Mouse (Mus musculus) limb, embryonic 15.5 days (tissue): ENCODE data around the gene Anapc16. TPM values are rescaled to one million over a fixed set of nuclear protein-coding genes. Genes with fewer than 3 reads are reported as not detected.

Experiments
- ATAC-seq: fragments of 200-750 bp; cut with Nextera tagmentation; 2 replicates; pipeline ENCODE4 v1.8.0; 2017; ENCODE audit warnings: low read depth, moderate TSS enrichment; ENCODE audit not compliant: insufficient number of reproducible peaks, low FRiP score, low TSS enrichment
- H3K27ac ChIP-seq: fragments of 300-500 bp; sonication (generic); 2 replicates; pipeline ENCODE4 v1.5.1; 2015; ENCODE audit warnings: moderate library complexity, mild to moderate bottlenecking, inconsistent platforms
- H3K27me3 ChIP-seq: fragments of 300-500 bp; sonication (generic); 2 replicates; pipeline ENCODE4 v1.6.1; 2015; ENCODE audit warnings: inconsistent platforms
- H3K36me3 ChIP-seq: fragments of 300-500 bp; sonication (generic); 2 replicates; pipeline ENCODE4 v1.6.1; 2015; ENCODE audit warnings: inconsistent platforms
- H3K4me1 ChIP-seq: fragments of 300-500 bp; sonication (generic); 2 replicates; pipeline ENCODE4 v1.6.1; 2015; ENCODE audit warnings: inconsistent platforms
- H3K4me2 ChIP-seq: fragments of 300-500 bp; sonication (generic); 2 replicates; pipeline ENCODE4 v1.6.1; 2015; ENCODE audit warnings: mild to moderate bottlenecking, inconsistent platforms
- H3K4me3 ChIP-seq: fragments of 300-500 bp; sonication (generic); 2 replicates; pipeline ENCODE4 v1.5.1; 2015; ENCODE audit warnings: mild to moderate bottlenecking, inconsistent platforms
- H3K9ac ChIP-seq: fragments of 300-500 bp; sonication (generic); 2 replicates; pipeline ENCODE4 v1.6.1; 2015; ENCODE audit warnings: inconsistent platforms
- H3K9me3 ChIP-seq: fragments of 300-500 bp; sonication (generic); 2 replicates; pipeline ENCODE4 v1.6.1; 2016; ENCODE audit warnings: inconsistent platforms
- WGBS: fragments of 180-500 bp; shearing (Covaris S2); methylation state at CpG from one replicate; pipeline ENCODE4 v1.1.7; 2015; 5-methylcytosine and 5-hydroxymethylcytosine counted together
- polyA plus RNA-seq: library from polyadenylated mRNA; unstranded; fragments of >200 nt; fragmentation: Nextera tagmentation; extraction: Ambion mirVana; gene quantifications from 2 replicates; pipeline ENCODE4 v1.2.1, GENCODE M21; 2015

Anapc16 gene
- polyA plus RNA-seq, 1 experiment from 2014 or later = 110 TPM

DNA sequence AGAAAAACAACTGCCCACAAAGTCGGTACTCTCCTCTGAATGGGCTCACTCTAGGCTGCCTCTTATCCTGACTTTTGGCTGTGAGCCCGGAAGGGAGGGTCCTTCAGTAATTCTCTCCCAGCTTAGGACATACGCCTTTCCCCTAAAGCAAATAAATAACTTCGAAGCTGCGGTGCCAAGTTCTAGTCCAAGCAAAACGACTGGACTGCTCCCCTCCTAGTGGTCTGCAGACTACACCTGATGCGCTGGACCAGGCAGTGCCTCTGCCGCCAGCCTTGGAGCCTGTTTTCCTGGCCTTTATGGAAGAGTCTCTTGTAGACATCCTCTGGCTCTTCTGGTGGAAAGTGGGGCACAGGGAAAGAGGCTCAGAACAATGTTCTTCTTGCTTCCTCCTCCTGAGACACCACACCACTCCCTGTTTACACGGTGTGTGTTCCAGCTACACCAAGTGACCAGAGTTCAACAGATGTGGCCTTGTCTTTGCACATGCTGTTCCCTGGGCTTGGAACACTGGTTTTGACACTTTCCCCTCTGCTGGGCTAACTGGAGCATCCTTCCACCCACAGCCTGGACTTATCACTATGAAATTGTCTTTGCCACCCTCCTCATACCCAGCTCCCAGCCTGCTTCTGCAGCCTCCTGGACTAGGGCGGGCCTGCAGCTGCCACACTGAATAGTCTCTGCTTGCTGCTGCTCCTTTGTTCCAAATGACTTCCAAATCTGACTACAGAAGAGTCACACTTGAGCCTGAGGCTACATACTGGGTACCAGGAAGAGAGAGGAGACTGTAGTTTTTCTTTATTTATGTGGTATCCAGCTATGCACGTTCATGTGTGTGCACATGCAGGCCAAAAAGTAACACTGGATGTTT lies 23.8 kb downstream of the Anapc16 start:
- H3K36me3 ChIP-seq = peaks cover 3% of the 10 kb centered on the region; the same call in 1 of the 2 replicates
- H3K4me1 ChIP-seq = peaks cover 50% of the 10 kb centered on the region
- WGBS = 23% methylated on average over 11 of the region's 11 CpGs
- H3K4me3 ChIP-seq = no peak overlapping the region
- peak overlapping the region; percentile 81 for H3K27ac ChIP-seq
- H3K4me2 ChIP-seq = no peak overlapping the region
- H3K27me3 ChIP-seq = no peaks in the 10 kb centered on the region
- no peak for ATAC-seq
- H3K9me3 ChIP-seq = no peaks in the 10 kb centered on the region
- no peak overlapping the region for H3K9ac ChIP-seq

DNA sequence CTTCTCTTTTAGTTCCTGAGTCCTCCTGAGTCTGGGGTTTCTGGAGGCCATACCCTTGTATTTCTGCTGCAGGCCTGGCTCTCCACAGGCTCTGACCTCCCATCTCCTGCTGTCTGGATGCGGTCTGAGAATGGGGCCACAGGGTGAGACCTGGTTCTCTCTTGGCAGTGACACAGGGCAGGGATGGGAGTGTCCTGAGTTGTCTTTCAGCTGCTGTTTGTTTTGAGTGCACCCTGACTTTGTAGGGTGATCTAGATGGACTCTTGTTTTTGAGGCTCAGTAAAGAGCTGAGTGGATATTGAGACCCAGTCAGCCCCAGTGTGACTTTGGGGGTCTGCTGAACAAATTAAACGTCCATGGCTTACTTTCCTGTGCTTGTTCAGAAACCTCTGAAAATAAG lies 24.5 kb downstream of the Anapc16 start:
- H3K9ac ChIP-seq = no peak overlapping the region
- H3K4me1 ChIP-seq = peaks cover 58% of the 10 kb centered on the region
- 59% methylated on average over 2 of the region's 2 CpGs for WGBS

DNA sequence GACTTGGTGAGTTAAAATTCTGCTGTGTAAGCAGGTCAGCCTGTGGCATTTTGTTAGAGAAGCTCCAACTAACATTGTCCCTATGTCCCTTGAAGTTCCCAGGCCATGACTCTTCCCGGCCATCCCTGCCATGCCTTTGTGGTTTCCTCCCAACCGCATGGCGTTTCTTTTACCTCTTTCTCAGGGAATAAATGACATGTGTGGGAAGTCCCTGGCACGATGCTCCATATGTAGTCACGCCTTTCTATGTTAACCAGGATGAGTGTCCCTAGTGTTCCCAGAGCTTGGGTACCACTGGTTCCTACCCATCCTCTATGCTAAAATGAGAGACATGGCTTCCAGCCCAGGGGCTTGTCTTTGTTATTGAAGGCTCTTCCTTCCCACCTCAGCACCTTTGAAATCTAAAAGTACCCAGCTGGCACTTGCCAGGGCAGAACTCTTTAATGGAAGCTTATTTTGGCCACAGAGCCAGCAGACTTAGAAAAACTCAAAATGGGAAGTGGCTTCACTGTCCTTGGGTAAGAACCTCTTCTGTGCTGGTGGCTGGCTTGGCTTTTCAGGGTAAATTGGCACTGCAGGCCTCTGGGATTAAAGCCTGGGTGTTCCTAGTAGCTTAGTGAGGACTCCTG lies 25.1 kb downstream of the Anapc16 start:
- no peak overlapping the region for H3K4me3 ChIP-seq
- H3K36me3 ChIP-seq = no peaks in the 10 kb centered on the region
- no peak overlapping the region for H3K9ac ChIP-seq

More for the DNA sequence above, 24.5 kb downstream of the Anapc16 start:
- Histone ChIP-seq H3K4me3 (no peak overlapping the region), H3K27me3 (no peaks in the 10 kb centered on the region), H3K36me3 (peaks cover 1% of the 10 kb centered on the region; the same call in 1 of the 2 replicates), H3K27ac (peak overlapping the region; percentile 81), H3K4me2 (no peak overlapping the region), H3K9me3 (no peaks in the 10 kb centered on the region)
- no peak for ATAC-seq

DNA sequence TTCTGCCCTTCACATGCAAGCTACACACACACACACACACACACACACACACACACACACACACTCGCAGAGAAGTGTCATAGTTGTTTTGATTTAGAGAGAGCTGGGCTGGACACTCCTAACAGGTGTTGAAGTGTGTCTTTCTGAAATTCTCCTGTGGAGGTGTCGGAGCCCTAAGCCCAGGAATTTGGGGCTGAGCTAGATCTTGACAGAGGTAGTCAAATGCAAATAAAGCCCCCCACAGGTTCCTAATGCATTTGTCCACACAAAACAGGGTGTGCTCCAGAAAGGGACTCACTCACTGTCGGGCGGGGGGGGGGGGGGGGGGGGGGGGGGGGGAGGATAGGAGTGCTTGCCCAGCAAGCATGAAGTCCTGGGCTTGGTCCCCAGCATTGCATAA lies 25.8 kb downstream of the Anapc16 start:
- H3K4me2 ChIP-seq = no peak overlapping the region
- no peaks in the 10 kb centered on the region for H3K9me3 ChIP-seq
- H3K27ac ChIP-seq = no peak overlapping the region
- H3K9ac ChIP-seq = no peak overlapping the region
- H3K4me3 ChIP-seq = no peak overlapping the region
- no peak for ATAC-seq
- 64% methylated on average over 2 of the region's 4 CpGs for WGBS
- no peaks in the 10 kb centered on the region for H3K36me3 ChIP-seq
- H3K4me1 ChIP-seq = peaks cover 64% of the 10 kb centered on the region
- no peaks in the 10 kb centered on the region for H3K27me3 ChIP-seq

More for the DNA sequence above, 25.1 kb downstream of the Anapc16 start:
- H3K27ac ChIP-seq = peak overlapping the region; percentile 81
- WGBS = 83% methylated on average over 5 of the region's 5 CpGs
- H3K9me3 ChIP-seq = no peaks in the 10 kb centered on the region
- no peak for ATAC-seq
- H3K4me2 ChIP-seq = no peak overlapping the region
- H3K27me3 ChIP-seq = no peaks in the 10 kb centered on the region
- H3K4me1 ChIP-seq = peaks cover 63% of the 10 kb centered on the region

DNA sequence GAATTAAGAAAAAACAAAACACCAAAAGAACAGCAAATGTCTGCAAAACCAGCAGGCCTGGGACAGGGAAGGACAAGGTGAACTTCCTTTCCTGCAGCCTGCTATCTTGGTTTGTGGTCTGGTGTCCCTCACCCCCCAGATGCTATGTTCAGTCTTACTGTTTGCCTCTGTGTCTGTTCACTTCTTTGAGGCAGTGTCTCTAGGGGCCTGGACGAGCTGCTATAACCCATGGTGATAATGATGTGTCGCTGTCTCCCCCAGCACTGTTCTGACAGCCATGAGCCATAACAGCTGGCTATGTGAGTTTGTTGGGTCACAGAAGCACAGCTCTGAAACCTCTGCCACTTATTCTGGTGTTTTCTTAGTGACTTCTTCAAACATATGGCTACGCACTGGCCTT lies 28.1 kb downstream of the Anapc16 start:
- no peaks in the 10 kb centered on the region for H3K36me3 ChIP-seq
- no peak overlapping the region for H3K9ac ChIP-seq
- H3K4me2 ChIP-seq = no peak overlapping the region
- peak overlapping the region; percentile 87 for H3K27ac ChIP-seq
- H3K9me3 ChIP-seq = no peaks in the 10 kb centered on the region
- ATAC-seq = no peak
- no peaks in the 10 kb centered on the region for H3K27me3 ChIP-seq
- 45% methylated on average over 3 of the region's 3 CpGs for WGBS
- H3K4me3 ChIP-seq = no peak overlapping the region
- H3K4me1 ChIP-seq = peaks cover 67% of the 10 kb centered on the region

DNA sequence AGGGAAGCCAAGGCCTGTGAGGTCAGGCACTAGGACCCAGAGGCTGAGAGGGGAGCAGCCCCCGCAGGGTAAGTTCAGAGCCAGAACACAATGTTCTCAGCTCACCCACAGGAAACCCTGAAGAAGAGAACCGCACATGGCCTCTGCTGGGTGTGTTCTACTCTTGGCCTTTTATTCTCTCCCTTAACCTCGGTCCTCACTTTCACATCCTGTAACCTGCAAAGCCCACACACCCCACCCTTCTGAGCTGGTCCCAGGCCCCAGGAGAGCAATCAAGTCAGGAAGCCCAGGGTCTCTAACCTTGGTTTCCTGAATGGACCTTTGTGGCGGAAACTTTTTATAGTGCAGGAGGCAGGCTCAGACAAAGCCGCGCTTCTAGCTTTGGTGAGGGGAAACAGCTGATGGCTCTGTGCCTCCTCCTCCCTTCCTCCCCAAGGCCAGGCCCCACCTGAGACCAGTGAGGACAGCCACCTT lies 28.7 kb downstream of the Anapc16 start:
- no peak overlapping the region for H3K4me3 ChIP-seq
- peaks cover 65% of the 10 kb centered on the region for H3K4me1 ChIP-seq

DNA sequence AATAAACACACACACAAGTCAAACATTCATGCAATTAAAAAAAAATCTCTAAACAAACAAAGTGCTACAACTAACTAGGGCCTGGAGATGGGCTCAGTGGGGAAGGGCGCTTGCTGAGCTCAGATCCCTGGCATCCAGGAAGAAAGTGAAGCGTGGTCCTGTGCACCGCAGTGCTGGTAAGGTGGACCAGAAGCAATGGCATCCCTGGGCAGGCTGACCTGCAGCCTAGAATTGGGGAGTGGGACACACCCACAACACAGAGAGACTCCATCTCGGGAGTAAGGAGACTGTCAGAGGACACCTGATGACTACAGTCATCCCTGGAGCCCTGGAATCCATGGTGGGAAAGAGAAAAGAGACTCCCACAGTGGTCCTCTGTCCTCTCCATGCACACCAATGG lies 29.5 kb downstream of the Anapc16 start:
- peaks cover 57% of the 10 kb centered on the region for H3K4me1 ChIP-seq
- H3K9ac ChIP-seq = no peak overlapping the region
- H3K36me3 ChIP-seq = no peaks in the 10 kb centered on the region
- H3K4me3 ChIP-seq = no peak overlapping the region
- no peak overlapping the region for H3K27ac ChIP-seq
- H3K4me2 ChIP-seq = no peak overlapping the region
- no peak for ATAC-seq
- no peaks in the 10 kb centered on the region for H3K9me3 ChIP-seq
- WGBS = 81% methylated on average over 4 of the region's 4 CpGs
- H3K27me3 ChIP-seq = no peaks in the 10 kb centered on the region

More for the DNA sequence above, 28.7 kb downstream of the Anapc16 start:
- Histone ChIP-seq H3K36me3 (no peaks in the 10 kb centered on the region), H3K9ac (no peak overlapping the region), H3K27ac (peak overlapping the region; percentile 87), H3K27me3 (no peaks in the 10 kb centered on the region), H3K4me2 (no peak overlapping the region; the same call in 1 of the 2 replicates), H3K9me3 (no peaks in the 10 kb centered on the region)
- 5% methylated on average over 6 of the region's 6 CpGs for WGBS
- ATAC-seq = peak; percentile 35; the same call in 1 of the 2 replicates

DNA sequence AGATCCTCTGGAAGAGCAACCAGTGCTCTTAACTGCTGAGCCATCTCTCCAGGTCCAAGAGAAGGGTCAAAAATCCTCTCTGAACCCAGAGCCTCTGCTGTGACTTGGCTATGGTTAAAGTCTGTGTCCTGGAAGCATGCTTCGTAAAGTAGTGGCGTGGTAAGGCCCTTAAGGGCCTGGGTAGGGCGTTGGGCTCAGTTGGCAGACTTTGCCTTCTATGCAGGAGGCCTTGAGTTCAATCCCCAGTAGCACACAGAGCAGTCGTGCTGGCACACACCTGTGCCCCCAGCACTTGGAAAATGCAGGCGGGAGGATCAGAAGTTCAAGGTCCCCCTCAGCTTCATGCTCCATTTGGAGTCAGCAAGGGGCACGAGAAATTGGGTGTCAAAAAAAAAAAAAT lies 29.9 kb downstream of the Anapc16 start:
- WGBS = 73% methylated on average over 6 of the region's 6 CpGs
- no peak overlapping the region for H3K4me3 ChIP-seq
- peaks cover 53% of the 10 kb centered on the region for H3K4me1 ChIP-seq
- no peaks in the 10 kb centered on the region for H3K36me3 ChIP-seq
- no peak overlapping the region for H3K9ac ChIP-seq
- no peak overlapping the region for H3K4me2 ChIP-seq
- no peaks in the 10 kb centered on the region for H3K9me3 ChIP-seq
- no peaks in the 10 kb centered on the region for H3K27me3 ChIP-seq
- H3K27ac ChIP-seq = no peak overlapping the region
- ATAC-seq = no peak

DNA sequence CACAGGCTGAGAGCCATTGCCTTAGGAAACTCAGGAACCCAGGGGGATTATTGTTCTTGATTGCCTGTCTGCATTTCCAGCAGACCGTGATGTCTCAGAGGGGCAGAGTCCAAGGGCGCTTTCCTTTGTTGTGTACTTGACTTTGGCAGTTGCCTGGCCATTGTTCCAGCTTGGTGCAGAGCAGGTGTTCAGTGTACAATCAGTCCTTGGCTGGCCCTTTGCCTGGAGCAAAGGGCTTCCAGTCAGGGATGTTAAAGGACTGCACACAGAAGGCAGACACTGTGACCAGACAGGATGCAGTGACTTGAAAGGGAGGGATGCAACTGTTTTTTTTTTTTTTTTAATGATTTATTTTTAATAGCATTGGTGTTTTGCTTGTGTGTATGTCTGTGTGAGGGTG lies 30.4 kb downstream of the Anapc16 start:
- no peak overlapping the region for H3K27ac ChIP-seq
- no peak for ATAC-seq
- no peak overlapping the region for H3K9ac ChIP-seq
- no peak overlapping the region for H3K4me3 ChIP-seq
- no peaks in the 10 kb centered on the region for H3K9me3 ChIP-seq
- 86% methylated on average over 2 of the region's 2 CpGs for WGBS
- H3K36me3 ChIP-seq = no peaks in the 10 kb centered on the region
- H3K4me2 ChIP-seq = no peak overlapping the region
- no peaks in the 10 kb centered on the region for H3K27me3 ChIP-seq
- peaks cover 53% of the 10 kb centered on the region for H3K4me1 ChIP-seq

DNA sequence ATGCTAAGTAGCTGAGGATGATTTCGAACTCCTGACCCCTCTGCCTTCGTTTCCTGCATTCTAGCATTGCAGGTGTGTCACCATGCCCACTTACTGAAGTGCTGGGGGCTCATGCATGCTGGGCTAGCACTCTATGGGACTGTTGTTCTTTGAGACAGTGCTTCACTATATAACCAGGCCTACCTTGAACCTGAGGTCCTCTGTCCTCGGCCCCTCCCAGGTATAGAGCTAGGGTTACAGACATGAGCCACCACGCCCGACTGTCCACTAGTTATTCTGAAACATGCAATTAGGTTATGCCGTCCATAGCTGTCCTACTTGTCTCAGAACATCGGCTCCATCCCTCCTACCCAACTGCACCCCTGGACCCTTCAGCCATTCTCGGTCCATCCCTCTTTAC lies 31.1 kb downstream of the Anapc16 start:
- no peak overlapping the region for H3K27ac ChIP-seq
- no peak for ATAC-seq

DNA sequence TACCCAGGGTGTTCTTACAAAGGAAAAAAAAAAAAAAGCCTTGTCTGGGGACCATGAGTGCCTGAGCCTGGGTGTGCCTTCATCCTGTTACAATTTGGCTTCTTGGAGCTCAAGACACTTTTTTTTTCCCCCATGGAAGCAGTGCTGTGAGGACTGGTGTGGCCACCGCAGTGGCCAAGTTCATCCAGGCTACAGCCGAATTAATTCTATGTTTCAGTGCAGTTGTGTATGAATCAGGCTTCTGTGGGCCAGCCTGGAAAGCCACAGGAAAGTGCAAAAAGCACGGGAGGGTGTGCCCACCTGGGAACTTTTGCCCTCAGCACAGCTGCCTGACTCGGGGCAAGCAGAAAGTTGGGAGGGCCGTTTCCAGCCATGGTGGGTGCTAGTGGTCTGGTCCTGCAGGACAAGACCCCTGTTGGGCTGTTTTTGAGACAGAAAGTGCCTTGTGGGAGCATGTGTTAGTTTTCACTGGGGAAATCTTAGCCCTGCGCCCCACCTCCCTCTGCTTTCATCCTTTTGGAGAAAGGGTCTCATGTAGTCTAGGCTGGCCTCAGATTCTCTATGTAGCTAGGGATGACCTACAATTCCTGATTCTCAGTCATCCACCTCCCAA lies 32.4 kb downstream of the Anapc16 start:
- Histone ChIP-seq H3K9me3 (no peaks in the 10 kb centered on the region), H3K4me1 (peaks cover 67% of the 10 kb centered on the region)
- no peak for ATAC-seq

More for the DNA sequence above, 31.1 kb downstream of the Anapc16 start:
- no peak overlapping the region for H3K4me2 ChIP-seq
- H3K9ac ChIP-seq = no peak overlapping the region
- H3K27me3 ChIP-seq = no peaks in the 10 kb centered on the region
- H3K4me3 ChIP-seq = no peak overlapping the region
- H3K36me3 ChIP-seq = no peaks in the 10 kb centered on the region
- 89% methylated on average over 8 of the region's 8 CpGs for WGBS
- peaks cover 57% of the 10 kb centered on the region for H3K4me1 ChIP-seq
- no peaks in the 10 kb centered on the region for H3K9me3 ChIP-seq

More for the DNA sequence above, 32.4 kb downstream of the Anapc16 start:
- Histone ChIP-seq H3K4me2 (peak overlapping the region; percentile 62), H3K9ac (peak overlapping the region; percentile 37), H3K27ac (peak overlapping the region; percentile 85), H3K36me3 (no peaks in the 10 kb centered on the region), H3K27me3 (no peaks in the 10 kb centered on the region), H3K4me3 (peak overlapping the region; percentile 43)
- WGBS = 17% methylated on average over 6 of the region's 6 CpGs
